Mouse (Mus musculus): Measurements from ENCODE around the gene Foxo3. TPM values are rescaled to one million over a fixed set of nuclear protein-coding genes. Genes with fewer than 3 reads are reported as not detected.

The Foxo3 gene
- polyA plus RNA-seq, 1 experiment from 2014 or later = 9.3 TPM

- Histone ChIP-seq H3K36me3 (ENCODE audit: control insufficient read depth, insufficient read depth) (no peaks in the 10 kb centered on the region), H3K4me3 (ENCODE audit: low read depth, low read length) (no peak overlapping the region), H3K9ac (ENCODE audit: low read depth, low read length) (no peak overlapping the region), H3K9me3 (ENCODE audit: control insufficient read depth) (no peaks in the 10 kb centered on the region), H3K27me3 (replicated peaks; ENCODE audit: control insufficient read depth, insufficient read depth, low read length) (no peaks in the 10 kb centered on the region), H3K4me1 (replicated peaks; ENCODE audit: control insufficient read depth, insufficient read depth, low read length) (0 out of 2 replicates have a peak, but pooled peaks cover 3% of the 10 kb centered on the region), H3K4me2 (replicated peaks; ENCODE audit: low read depth) (no peak overlapping the region), H3K27ac (ENCODE audit: low read depth, low read length) (no peak overlapping the region)
- 65% methylated on average over 5 of the region's 5 CpGs for WGBS
- no peak for ATAC-seq
- TF ChIP-seq CTCF (IDR thresholded peaks at IDR 0.05; ENCODE audit: low read depth) = no peak
Observed at GRCm38 (mm10) chr10:42170201-42170600, 106.4 kb downstream of the Foxo3 start.

- Histone ChIP-seq H3K4me3 (ENCODE audit: low read depth, low read length) (no peak overlapping the region), H3K27ac (ENCODE audit: low read depth, low read length) (no peak overlapping the region), H3K36me3 (ENCODE audit: control insufficient read depth, insufficient read depth) (no peaks in the 10 kb centered on the region), H3K27me3 (replicated peaks; ENCODE audit: control insufficient read depth, insufficient read depth, low read length) (no peaks in the 10 kb centered on the region), H3K9ac (ENCODE audit: low read depth, low read length) (no peak overlapping the region), H3K9me3 (ENCODE audit: control insufficient read depth) (0 out of 2 replicates have a peak, but pooled peaks cover 8% of the 10 kb centered on the region), H3K4me2 (replicated peaks; ENCODE audit: low read depth) (no peak overlapping the region), H3K4me1 (replicated peaks; ENCODE audit: control insufficient read depth, insufficient read depth, low read length) (no peaks in the 10 kb centered on the region)
- no peak for TF ChIP-seq CTCF (IDR thresholded peaks at IDR 0.05; ENCODE audit: low read depth)
- WGBS = 76% methylated on average over 2 of the region's 2 CpGs
- no peak for ATAC-seq
Observed at GRCm38 (mm10) chr10:42154727-42155126, 121.8 kb downstream of the Foxo3 start.

- Histone ChIP-seq H3K4me1 (replicated peaks; ENCODE audit: control insufficient read depth, insufficient read depth, low read length) (no peaks in the 10 kb centered on the region), H3K27ac (ENCODE audit: low read depth, low read length) (no peak overlapping the region), H3K9me3 (ENCODE audit: control insufficient read depth) (0 out of 2 replicates have a peak, but pooled peaks cover 5% of the 10 kb centered on the region), H3K4me2 (replicated peaks; ENCODE audit: low read depth) (no peak overlapping the region), H3K9ac (ENCODE audit: low read depth, low read length) (no peak overlapping the region), H3K4me3 (ENCODE audit: low read depth, low read length) (no peak overlapping the region), H3K36me3 (ENCODE audit: control insufficient read depth, insufficient read depth) (no peaks in the 10 kb centered on the region), H3K27me3 (replicated peaks; ENCODE audit: control insufficient read depth, insufficient read depth, low read length) (no peaks in the 10 kb centered on the region)
- ATAC-seq = no peak
- 51% methylated on average over 14 of the region's 14 CpGs for WGBS
- no peak for TF ChIP-seq CTCF (IDR thresholded peaks at IDR 0.05; ENCODE audit: low read depth)
Observed at GRCm38 (mm10) chr10:42152426-42153205, 123.9 kb downstream of the Foxo3 start.

- H3K27ac ChIP-seq (ENCODE audit: low read depth, low read length) = no peak overlapping the region
- no peaks in the 10 kb centered on the region for H3K27me3 ChIP-seq (replicated peaks; ENCODE audit: control insufficient read depth, insufficient read depth, low read length)
- ATAC-seq = no peak
- no peaks in the 10 kb centered on the region for H3K4me1 ChIP-seq (replicated peaks; ENCODE audit: control insufficient read depth, insufficient read depth, low read length)
- 77% methylated on average over 3 of the region's 3 CpGs for WGBS
- H3K9ac ChIP-seq (ENCODE audit: low read depth, low read length) = no peak overlapping the region
- no peaks in the 10 kb centered on the region for H3K36me3 ChIP-seq (ENCODE audit: control insufficient read depth, insufficient read depth)
- no peaks in the 10 kb centered on the region for H3K9me3 ChIP-seq (ENCODE audit: control insufficient read depth)
- no peak overlapping the region for H3K4me2 ChIP-seq (replicated peaks; ENCODE audit: low read depth)
- no peak for TF ChIP-seq CTCF (IDR thresholded peaks at IDR 0.05; ENCODE audit: low read depth)
- H3K4me3 ChIP-seq (ENCODE audit: low read depth, low read length) = no peak overlapping the region
Observed at GRCm38 (mm10) chr10:42149767-42150166, 126.8 kb downstream of the Foxo3 start.

GRCm38 (mm10) chr10:42148326-42148725 lies 128.2 kb downstream of the Foxo3 start:
- TF ChIP-seq CTCF (IDR thresholded peaks at IDR 0.05; ENCODE audit: low read depth) = no peak
- Histone ChIP-seq H3K4me1 (replicated peaks; ENCODE audit: control insufficient read depth, insufficient read depth, low read length) (no peaks in the 10 kb centered on the region), H3K9ac (ENCODE audit: low read depth, low read length) (no peak overlapping the region), H3K9me3 (ENCODE audit: control insufficient read depth) (no peaks in the 10 kb centered on the region), H3K4me3 (ENCODE audit: low read depth, low read length) (no peak overlapping the region), H3K27me3 (replicated peaks; ENCODE audit: control insufficient read depth, insufficient read depth, low read length) (no peaks in the 10 kb centered on the region), H3K36me3 (ENCODE audit: control insufficient read depth, insufficient read depth) (no peaks in the 10 kb centered on the region), H3K4me2 (replicated peaks; ENCODE audit: low read depth) (no peak overlapping the region), H3K27ac (ENCODE audit: low read depth, low read length) (no peak overlapping the region)
- ATAC-seq = no peak
- 62% methylated on average over 3 of the region's 3 CpGs for WGBS

- Histone ChIP-seq H3K4me2 (replicated peaks; ENCODE audit: low read depth) (no peak overlapping the region), H3K36me3 (ENCODE audit: control insufficient read depth, insufficient read depth) (no peaks in the 10 kb centered on the region), H3K9ac (ENCODE audit: low read depth, low read length) (no peak overlapping the region), H3K27ac (ENCODE audit: low read depth, low read length) (no peak overlapping the region), H3K4me1 (replicated peaks; ENCODE audit: control insufficient read depth, insufficient read depth, low read length) (no peaks in the 10 kb centered on the region), H3K27me3 (replicated peaks; ENCODE audit: control insufficient read depth, insufficient read depth, low read length) (no peaks in the 10 kb centered on the region), H3K4me3 (ENCODE audit: low read depth, low read length) (no peak overlapping the region), H3K9me3 (ENCODE audit: control insufficient read depth) (no peaks in the 10 kb centered on the region)
- WGBS = 45% methylated on average over 5 of the region's 5 CpGs
- no peak for TF ChIP-seq CTCF (IDR thresholded peaks at IDR 0.05; ENCODE audit: low read depth)
- ATAC-seq = no peak
Observed at GRCm38 (mm10) chr10:42145221-42145620, 131.3 kb downstream of the Foxo3 start.
